Mouse (Mus musculus) embryonic fibroblast, embryonic 13.5 days (primary cell): Measurements from ENCODE around the gene Dpysl5.

Source experiments
- CTCF ChIP-seq: IDR thresholded peaks from 2 replicates; pipeline ENCODE4 v1.5.1; 2011; ENCODE audit warnings: mild to moderate bottlenecking, control low read depth, low read length, moderate library complexity, borderline replicate concordance; ENCODE audit not compliant: insufficient read depth
- POLR2A ChIP-seq: IDR thresholded peaks from 2 replicates; pipeline ENCODE4 v1.6.1; 2011; ENCODE audit warnings: low read depth, mild to moderate bottlenecking, control low read depth, low read length, moderate library complexity

DNA sequence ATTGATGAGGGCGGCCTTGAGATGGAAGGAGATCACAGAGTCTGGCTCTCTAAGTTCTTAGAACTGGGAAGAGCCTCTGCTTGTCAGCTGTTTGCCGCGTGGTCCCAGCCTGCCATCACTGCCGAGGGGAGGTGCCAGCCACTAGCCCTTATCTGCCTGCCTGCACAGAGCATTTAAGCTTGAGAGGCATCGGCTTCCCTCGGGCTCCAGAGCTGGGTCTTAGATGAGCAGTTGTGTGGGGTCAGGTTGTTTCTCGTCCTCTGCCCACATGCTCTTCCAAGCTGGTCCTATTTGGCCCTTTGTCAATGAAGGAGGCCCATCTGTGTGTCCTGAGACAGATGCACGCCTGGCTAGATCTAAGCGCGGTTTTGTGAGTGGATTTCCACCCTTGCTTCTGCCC, 113.8 kb downstream of the Dpysl5 start:
- TF ChIP-seq CTCF (no peak), POLR2A (no peak)
